Comparison of ENCODE assay signal across 23 mouse cellular contexts in the genomic region with DNA sequence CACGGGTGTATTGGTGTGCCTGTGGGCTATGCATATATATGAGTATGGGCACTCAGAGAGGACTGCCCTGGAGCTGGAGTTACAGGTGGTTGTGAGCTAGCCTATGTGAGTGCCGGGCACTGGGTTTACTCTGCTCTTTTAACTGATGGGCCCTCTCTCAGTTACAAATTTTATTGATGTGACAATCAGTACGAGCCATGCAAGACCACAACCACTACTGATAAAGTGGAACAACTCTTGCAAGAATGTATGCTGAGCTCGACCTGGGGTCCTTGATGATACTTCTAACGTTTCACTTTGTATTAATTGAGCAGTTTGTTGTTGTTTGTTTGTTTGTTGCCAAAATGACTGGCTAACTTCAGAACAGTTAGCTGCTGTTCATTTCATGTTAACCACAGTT. TPM values are rescaled to one million over a fixed set of nuclear protein-coding genes. Genes with fewer than 3 reads are reported as not detected.
DNase-seq lines count a peak whose midpoint lies in the region; ATAC-seq and TF ChIP-seq lines count a peak whose summit lies in the region.
"Had no signal": no experiment of that assay in that cellular context is flagged by ENCODE, and none has a peak within 500 bp of the region (broad histone marks: within the 10 kb centered on the region; RNA-seq: fewer than 3 reads in every experiment).

No protein-coding gene starts in this region.

- TF ChIP-seq CTCF in layer of hippocampus, adult 2 months (conservative IDR thresholded peaks at IDR 0.05) = no peak
- no peak for TF ChIP-seq CTCF in MEL (IDR thresholded peaks at IDR 0.05 in 2 of 3, conservative IDR thresholded peaks at IDR 0.05 in 1 of 3; ENCODE audit: control insufficient read depth in 1 of 3, insufficient read depth in 1 of 3, low read depth in 2 of 3, low read length in 3 of 3, poor library complexity in 1 of 3, severe bottlenecking in 1 of 3)

- ATAC-seq in hindbrain, embryonic 16.5 days = no peak
- ATAC-seq in neural tube, embryonic 14.5 days (ENCODE audit: low read depth) = no peak
- ATAC-seq: CD4-positive, CD25-positive, alpha-beta regulatory T cell, adult 4 months; forebrain, embryonic 16.5 days had no signal

- no peaks in the 10 kb centered on the region for H3K9me3 ChIP-seq in hindbrain, embryonic 10.5 days
- H3K9me3 ChIP-seq in hindbrain, embryonic 16.5 days (ENCODE audit: control insufficient read depth, low read length) = no peaks in the 10 kb centered on the region
- H3K9me3 ChIP-seq in MEL (replicated peaks; ENCODE audit: insufficient read depth, low read length) = no peaks in the 10 kb centered on the region
- no peaks in the 10 kb centered on the region for H3K9me3 ChIP-seq in neural tube, embryonic 14.5 days (ENCODE audit: control insufficient read depth, low read length)
- H3K9me3 ChIP-seq: embryonic facial prominence, embryonic 12.5 days; forebrain, embryonic 12.5 days; G1E; heart, embryonic 15.5 days had no signal

- peak; percentile 46 to 65; a peak in 3 of 4 replicates for TF ChIP-seq EP300 in MEL (IDR thresholded peaks at IDR 0.05; ENCODE audit: low read depth in 1 of 2, low read length in 2 of 2)

- peaks cover 83% of the 10 kb centered on the region for H3K4me1 ChIP-seq in hindbrain, embryonic 10.5 days (replicated peaks)
- H3K4me1 ChIP-seq in hindbrain, embryonic 16.5 days (ENCODE audit: control insufficient read depth, insufficient read depth, low read depth, low read length) = peaks cover 41% of the 10 kb centered on the region
- peaks cover 0 to 2% of the 10 kb centered on the region in 2 experiments; a peak in 1 of 4 replicates for H3K4me1 ChIP-seq in MEL (ENCODE audit: control insufficient read depth in 1 of 2, insufficient read depth in 2 of 2, low read length in 2 of 2)
- H3K4me1 ChIP-seq in neural tube, embryonic 14.5 days (ENCODE audit: control insufficient read depth, insufficient read depth, low read length) = peaks cover 41% of the 10 kb centered on the region

- 83% methylated on average over 5 of the region's 5 CpGs for WGBS in hindbrain, embryonic 10.5 days
- 72% methylated on average over 5 of the region's 5 CpGs for WGBS in hindbrain, embryonic 16.5 days
- 51% methylated on average over 5 of the region's 5 CpGs for WGBS in neural tube, embryonic 14.5 days

- peaks cover 50% of the 10 kb centered on the region for H3K36me3 ChIP-seq in hindbrain, embryonic 10.5 days
- H3K36me3 ChIP-seq in hindbrain, embryonic 16.5 days (ENCODE audit: control insufficient read depth, insufficient read depth, low read length) = no peaks in the 10 kb centered on the region
- peaks cover 7 to 19% of the 10 kb centered on the region in 2 experiments for H3K36me3 ChIP-seq in MEL (ENCODE audit: control insufficient read depth in 1 of 2, insufficient read depth in 2 of 2, low read length in 2 of 2)
- H3K36me3 ChIP-seq in neural tube, embryonic 14.5 days (ENCODE audit: control insufficient read depth, insufficient read depth, low read length) = no peaks in the 10 kb centered on the region

- no peaks in the 10 kb centered on the region for H3K27me3 ChIP-seq in hindbrain, embryonic 10.5 days (ENCODE audit: insufficient read depth, poor library complexity, severe bottlenecking)
- no peaks in the 10 kb centered on the region for H3K27me3 ChIP-seq in hindbrain, embryonic 16.5 days (replicated peaks; ENCODE audit: control insufficient read depth, insufficient read depth, low read length)
- no peaks in the 10 kb centered on the region for H3K27me3 ChIP-seq in MEL (ENCODE audit: control insufficient read depth in 1 of 2, insufficient read depth in 2 of 2, low read length in 2 of 2)
- no peaks in the 10 kb centered on the region for H3K27me3 ChIP-seq in neural tube, embryonic 14.5 days (ENCODE audit: control insufficient read depth, insufficient read depth, low read length)
- H3K27me3 ChIP-seq: embryonic facial prominence, embryonic 12.5 days; heart, embryonic 15.5 days had no signal

- TF ChIP-seq RAD21 in MEL (IDR thresholded peaks at IDR 0.05; ENCODE audit: low read depth, low read length) = no peak

- H3K27ac ChIP-seq in hindbrain, embryonic 10.5 days = 0 out of 2 replicates have a peak overlapping the region, but pooled peaks have one; percentile 88
- H3K27ac ChIP-seq in hindbrain, embryonic 16.5 days (ENCODE audit: low read depth, low read length) = no peak overlapping the region
- H3K27ac ChIP-seq in layer of hippocampus, adult 2 months = peak overlapping the region; percentile 55; the same call in 1 of the 2 replicates
- no peak overlapping the region for H3K27ac ChIP-seq in MEL (ENCODE audit: control insufficient read depth, low read depth, low read length)
- H3K27ac ChIP-seq in neural tube, embryonic 14.5 days (ENCODE audit: low read depth, low read length) = 0 out of 2 replicates have a peak overlapping the region, but pooled peaks have one; percentile 28
- H3K27ac ChIP-seq: forebrain, embryonic 12.5 days; heart, adult 2 months; heart, embryonic 15.5 days had no signal

- peaks cover 32% of the 10 kb centered on the region for H3K79me2 ChIP-seq in MEL (ENCODE audit: control insufficient read depth, insufficient read depth, low read length, poor library complexity)

- TF ChIP-seq POLR2A in MEL (IDR thresholded peaks at IDR 0.05; ENCODE audit: control insufficient read depth in 1 of 2, insufficient read depth in 1 of 2, low read depth in 1 of 2, low read length in 2 of 2, poor library complexity in 1 of 2) = no peak

- no peak for DNase-seq in hindbrain, embryonic 10.5 days (ENCODE audit: low spot score)
- no peak for DNase-seq in layer of hippocampus, adult 2 months (ENCODE audit: low spot score in 2 of 2)
- no peak for DNase-seq in layer of hippocampus, postnatal 36 days
- DNase-seq in MEL (ENCODE audit: low read depth, low spot score) = no peak
- DNase-seq in right cerebral cortex, postnatal 14 days = no peak
- no peak for DNase-seq in urinary bladder, postnatal 4 days (ENCODE audit: low spot score in 2 of 2)
- DNase-seq: adrenal gland, postnatal 14 days; B cell, adult 2 months; cerebellum, adult 11-12 months; cerebellum, adult 9-10 months; cerebellum, postnatal 25 days; gastrocnemius, postnatal 14 days; heart, adult 2 months; heart, postnatal 14 days had no signal

- H3K4me3 ChIP-seq in hindbrain, embryonic 10.5 days = no peak overlapping the region
- no peak overlapping the region for H3K4me3 ChIP-seq in hindbrain, embryonic 16.5 days (ENCODE audit: low read length)
- H3K4me3 ChIP-seq in layer of hippocampus, adult 2 months = no peak overlapping the region
- H3K4me3 ChIP-seq in MEL (ENCODE audit: control insufficient read depth in 1 of 2, insufficient read depth in 1 of 2, low read depth in 2 of 2, low read length in 2 of 2) = no peak overlapping the region
- no peak overlapping the region for H3K4me3 ChIP-seq in neural tube, embryonic 14.5 days (ENCODE audit: low read depth, low read length)
- H3K4me3 ChIP-seq: embryonic facial prominence, embryonic 12.5 days; forebrain, embryonic 12.5 days; heart, adult 2 months; heart, embryonic 15.5 days had no signal

- H3K4me2 ChIP-seq in hindbrain, embryonic 16.5 days (ENCODE audit: low read length) = no peak overlapping the region
- peak overlapping the region; percentile 5; the same call in 1 of the 2 replicates for H3K4me2 ChIP-seq in neural tube, embryonic 14.5 days (ENCODE audit: low read depth, low read length)
- H3K4me2 ChIP-seq: embryonic facial prominence, embryonic 12.5 days; forebrain, embryonic 12.5 days; heart, embryonic 11.5 days; heart, embryonic 15.5 days had no signal

- H3K9ac ChIP-seq in hindbrain, embryonic 16.5 days (ENCODE audit: low read depth, low read length) = no peak overlapping the region
- H3K9ac ChIP-seq in MEL (ENCODE audit: control insufficient read depth, low read depth, low read length, poor library complexity, severe bottlenecking) = no peak overlapping the region
- H3K9ac ChIP-seq in neural tube, embryonic 14.5 days (replicated peaks; ENCODE audit: low read depth, low read length) = no peak overlapping the region
- H3K9ac ChIP-seq: embryonic facial prominence, embryonic 12.5 days; forebrain, embryonic 12.5 days; heart, embryonic 15.5 days had no signal

TF ChIP-seq in MEL, 35 proteins besides CTCF, POLR2A, EP300 and RAD21 (continues in another document):
- TF ChIP-seq MAZ (IDR thresholded peaks at IDR 0.05; ENCODE audit: low read depth, low read length) (no peak), GATA1 (IDR thresholded peaks at IDR 0.05; ENCODE audit: low read depth, low read length) (peak; percentile 54), MYC (IDR thresholded peaks at IDR 0.05; ENCODE audit: low read depth, low read length) (no peak), HCFC1 (IDR thresholded peaks at IDR 0.05; ENCODE audit: low read depth, low read length) (no peak), ZKSCAN1 (IDR thresholded peaks at IDR 0.05; ENCODE audit: low read depth, low read length) (no peak), NRF1 (IDR thresholded peaks at IDR 0.05; ENCODE audit: insufficient read depth, low read depth, low read length, poor library complexity, severe bottlenecking) (no peak), POLR2AphosphoS2 (IDR thresholded peaks at IDR 0.05; ENCODE audit: low read length) (no peak), SMC3 (IDR thresholded peaks at IDR 0.05; ENCODE audit: low read depth, low read length) (no peak), ETS1 (IDR thresholded peaks at IDR 0.05; ENCODE audit: low read depth, low read length) (no peak), RCOR1 (IDR thresholded peaks at IDR 0.05; ENCODE audit: low read depth, low read length) (no peak), MAX (IDR thresholded peaks at IDR 0.05; ENCODE audit: low read length) (no peak)

RNA-seq across cellular contexts. Expression of a gene that starts 23.0 kb away (rescaled TPM):
- polyA plus RNA-seq in hindbrain, embryonic 10.5 days (2016; fragmentation: Nextera tagmentation; extraction: Ambion mirVana) = 21.8 and 22.1 TPM in 2 replicates
- polyA plus RNA-seq in hindbrain, embryonic 16.5 days (2015; fragmentation: Nextera tagmentation; extraction: Ambion mirVana) = 15.3 and 17.3 TPM in 2 replicates
- 10 to 100 TPM; 43.9 to 45.4 TPM for total RNA-seq in layer of hippocampus, adult 2 months (2021)
- total RNA-seq in layer of hippocampus, postnatal 36 days (2021) = 10 to 100 TPM; 41.0 to 49.1 TPM
- 7.5 and 9.4 TPM in 2 replicates for total RNA-seq in MEL (2012; rRNA removed)
- 10 to 100 TPM; 23.4 to 79.0 TPM for polyA plus RNA-seq in MEL (2012; ENCODE audit: insufficient read depth in 1 of 2, insufficient read length in 2 of 2, low read depth in 1 of 2, low replicate concordance in 2 of 2, missing spikeins in 1 of 2)
- 26.4 and 28.7 TPM in 2 replicates for polyA plus RNA-seq in neural tube, embryonic 14.5 days (2014; fragmentation: Nextera tagmentation; extraction: Ambion mirVana)

RNA-seq across cellular contexts. Expression of a gene that starts 53.3 kb away (rescaled TPM):
- 23.4 and 25.2 TPM in 2 replicates for polyA plus RNA-seq in hindbrain, embryonic 10.5 days (2016; fragmentation: Nextera tagmentation; extraction: Ambion mirVana)
- 15.7 and 16.0 TPM in 2 replicates for polyA plus RNA-seq in hindbrain, embryonic 16.5 days (2015; fragmentation: Nextera tagmentation; extraction: Ambion mirVana)
- 1 to 10 TPM; 6.5 to 9.5 TPM for total RNA-seq in layer of hippocampus, adult 2 months (2021)
- 1 to 10 TPM; 5.8 to 5.9 TPM for total RNA-seq in layer of hippocampus, postnatal 36 days (2021)
- 4.0 and 5.0 TPM in 2 replicates for total RNA-seq in MEL (2012; rRNA removed)
- polyA plus RNA-seq in MEL (2012; ENCODE audit: insufficient read depth in 1 of 2, insufficient read length in 2 of 2, low read depth in 1 of 2, low replicate concordance in 2 of 2, missing spikeins in 1 of 2) = 1 to 10 TPM in 1 of 2 experiments, not detected in 1; 5.5 TPM
- 14.6 and 16.1 TPM in 2 replicates for polyA plus RNA-seq in neural tube, embryonic 14.5 days (2014; fragmentation: Nextera tagmentation; extraction: Ambion mirVana)

Comparison
In these comparisons a context has a peak if more than half of its experiments do, and no peak if none do; other contexts are left out.
1. H3K27ac ChIP-seq: peak in hindbrain, embryonic 10.5 days (single experiment), layer of hippocampus, adult 2 months (single experiment) and neural tube, embryonic 14.5 days (single experiment); none in hindbrain, embryonic 16.5 days (single experiment) and MEL (single experiment).